Mouse (Mus musculus) c-Kit-negative CD71-positive TER-119-positive erythroid progenitor cells, embryonic 14.5 days (primary cell): ENCODE results near the gene Tmem165.

Source experiments
- DNase-seq: peaks from one replicate; pipeline ENCODE4 v3.0.0-alpha.2; 2013; ENCODE audit warnings: low read depth, low spot score

Tmem165 gene

GRCm38 (mm10) chr5:76244430-76244829, 60.8 kb downstream of the Tmem165 start:
- no peak for DNase-seq

- DNase-seq: no peak
Observed at GRCm38 (mm10) chr5:76245419-76245818, 61.7 kb downstream of the Tmem165 start.

- DNase-seq: no peak
Observed at GRCm38 (mm10) chr5:76246539-76246938, 62.9 kb downstream of the Tmem165 start.

- DNase-seq: no peak
Observed at GRCm38 (mm10) chr5:76250948-76251347, 67.3 kb downstream of the Tmem165 start.
